Mouse (Mus musculus): Measurements from ENCODE around the gene Wbp1l.

DNA sequence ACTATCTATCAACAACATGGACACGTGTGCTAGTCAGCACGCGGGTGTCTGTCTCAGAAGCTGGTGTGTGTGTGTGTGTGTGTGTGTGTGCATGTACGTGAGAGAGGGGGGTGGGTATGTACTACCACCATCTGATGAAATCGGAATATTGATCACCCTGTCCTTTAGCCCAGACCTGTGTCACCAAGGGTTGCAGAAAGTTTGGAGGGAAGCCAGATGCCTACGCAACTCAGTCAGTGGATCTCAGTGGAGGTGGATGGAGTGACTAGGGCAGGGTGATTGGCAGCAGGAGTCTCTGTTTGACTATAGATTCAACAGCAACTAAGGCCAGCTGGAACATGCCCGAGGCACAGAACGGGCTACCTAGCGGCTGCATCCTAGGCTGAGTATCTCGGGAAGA, 69.4 kb downstream of the Wbp1l start:
- TF ChIP-seq CTCF (IDR thresholded peaks at IDR 0.05; ENCODE audit: extremely low read depth, insufficient read depth, insufficient read length, insufficient replicate concordance) (no peak), POLR2A (IDR thresholded peaks at IDR 0.05; ENCODE audit: low read depth, low read length) (no peak)

All from spleen, adult 2 months (tissue).